Mouse (Mus musculus) left cerebral cortex, postnatal 36 days (tissue): ENCODE measurements around the gene AC109138.7. TPM values are rescaled to one million over a fixed set of nuclear protein-coding genes. Genes with fewer than 3 reads are reported as not detected.
A peak's percentile ranks its signal among the peaks of the same experiment; 100 is the strongest.

Experiments used
- DNase-seq, 2 experiments: peaks; one replicate each; pipeline ENCODE4 v3.0.0; 2021 to 2022; ENCODE audit warnings: low spot score in 2 of 2, mixed read lengths in 1 of 2
- intact Hi-C: fragments of 180-260 bp; cut with DNase I; formaldehyde crosslinking; loops from one replicate; pipeline ENCODE4 v1.15.1; 2025
- total RNA-seq, 2 experiments: library from RNA; stranded (reverse); gene quantifications; 2 replicates each; pipeline ENCODE4 v1.2.3; 2021

Gene AC109138.7
- not detected for total RNA-seq

DNA sequence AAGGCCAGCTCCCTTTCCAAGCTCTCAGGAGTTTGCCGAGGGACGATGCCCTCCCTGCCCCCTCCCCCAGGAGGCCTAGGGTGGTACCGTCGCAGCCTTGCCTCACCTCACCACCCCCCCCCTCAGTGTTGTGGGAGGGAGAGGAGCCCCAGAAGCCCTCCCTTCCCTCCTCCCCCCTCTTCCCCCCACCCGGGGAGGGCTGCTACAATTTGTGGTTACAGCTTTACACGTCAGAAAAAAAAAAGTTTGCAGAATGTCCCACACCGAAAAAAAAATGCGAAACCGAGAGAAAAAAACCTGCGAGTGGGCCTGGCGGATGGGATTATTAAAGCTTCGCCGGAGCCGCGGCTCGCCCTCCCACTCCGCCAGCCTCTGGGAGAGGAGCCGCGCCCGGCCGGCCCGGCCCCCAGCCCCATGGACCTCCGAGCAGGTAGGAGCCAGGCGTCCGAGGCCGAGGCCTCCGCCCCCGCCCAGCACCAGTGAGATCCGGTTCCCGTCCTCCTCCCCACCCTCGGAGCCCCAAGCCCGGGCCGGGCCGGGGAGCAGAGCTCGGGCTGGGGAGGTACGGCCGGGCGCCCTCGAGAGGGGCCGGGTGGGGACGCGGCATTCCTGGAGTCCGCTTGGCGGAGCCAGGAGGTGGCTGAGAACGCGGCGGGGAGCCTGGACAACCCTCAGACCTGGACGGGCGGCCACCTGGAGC is at the start of gene AC109138.7, which contains the start of gene Clcf1:
TSS of gene AC109138.7 (plus strand) at position 287 of the 700 bp plus-strand sequence.
TSS of gene Clcf1 (plus strand) at position 168 of the 700 bp plus-strand sequence.
- intact Hi-C loops = no loop called here
- DNase-seq = no peak

DNA sequence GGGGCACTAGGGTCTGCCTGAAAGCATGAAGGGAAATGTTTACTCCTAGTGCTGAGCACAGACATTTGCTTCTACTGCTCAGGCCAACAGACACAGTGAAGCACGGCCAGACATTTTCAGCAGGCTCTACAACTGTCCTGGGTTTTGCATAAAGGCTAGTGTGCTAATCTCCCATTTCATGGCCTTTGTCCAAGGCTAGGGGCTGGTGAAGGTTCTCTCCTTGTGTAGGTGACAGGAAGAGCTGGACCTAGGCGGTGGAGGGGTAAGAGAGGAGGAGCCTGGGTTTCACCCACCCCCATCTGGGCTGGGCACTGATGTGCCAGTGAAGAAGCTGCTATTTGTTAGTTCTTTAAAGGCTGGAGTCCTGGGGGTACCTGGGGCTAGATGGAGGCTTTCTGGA is 49.4 kb upstream of the AC109138.7 start:
- intact Hi-C loops = loop anchor here (5.0 kb wide), 1 partner anchor 38 kb away; the partner anchor contains the start of gene Rad9a
- no peak for DNase-seq

DNA sequence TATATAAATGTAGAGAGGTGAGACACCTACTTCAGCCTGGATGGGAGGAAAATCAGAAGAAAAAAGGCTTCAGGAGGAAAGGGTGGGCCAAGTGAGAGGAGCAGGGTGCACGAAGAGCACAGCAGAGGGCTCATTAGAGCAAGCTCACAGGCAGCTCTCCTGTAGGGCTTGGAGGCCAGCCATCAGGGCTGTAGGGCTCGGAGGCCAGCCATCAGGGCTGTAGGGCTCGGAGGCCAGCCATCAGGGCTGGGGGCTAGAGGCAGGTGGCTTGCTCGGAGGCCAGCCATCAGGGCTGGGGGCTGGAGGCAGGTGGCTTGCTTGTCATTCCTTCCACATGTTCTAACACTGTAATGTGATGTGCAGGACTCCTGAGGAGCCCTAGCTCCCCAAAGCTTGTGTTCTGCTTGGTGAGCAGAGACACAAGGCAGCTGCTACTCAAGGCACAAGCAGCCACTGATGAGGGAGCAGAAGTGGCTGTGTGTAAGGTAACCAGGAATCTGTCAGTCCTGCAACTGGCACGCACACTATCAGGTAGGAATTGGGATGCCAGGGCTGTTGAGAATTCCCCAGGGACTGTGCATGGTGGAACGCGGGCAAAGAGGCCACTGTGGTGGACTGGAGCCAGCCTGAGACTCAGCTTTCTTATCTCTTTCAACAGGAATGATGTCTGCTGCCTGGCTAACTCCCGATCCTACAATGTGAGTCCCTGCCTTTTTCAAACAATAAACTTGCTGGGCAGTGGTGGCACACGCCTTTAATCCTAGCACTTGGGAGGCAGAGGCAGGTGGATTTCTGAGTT is 47.3 kb upstream of the AC109138.7 start:
- intact Hi-C loops = loop anchor here (5.0 kb wide), 1 partner anchor 35 kb away; the partner anchor contains the start of gene Rad9a
- no peak for DNase-seq

DNA sequence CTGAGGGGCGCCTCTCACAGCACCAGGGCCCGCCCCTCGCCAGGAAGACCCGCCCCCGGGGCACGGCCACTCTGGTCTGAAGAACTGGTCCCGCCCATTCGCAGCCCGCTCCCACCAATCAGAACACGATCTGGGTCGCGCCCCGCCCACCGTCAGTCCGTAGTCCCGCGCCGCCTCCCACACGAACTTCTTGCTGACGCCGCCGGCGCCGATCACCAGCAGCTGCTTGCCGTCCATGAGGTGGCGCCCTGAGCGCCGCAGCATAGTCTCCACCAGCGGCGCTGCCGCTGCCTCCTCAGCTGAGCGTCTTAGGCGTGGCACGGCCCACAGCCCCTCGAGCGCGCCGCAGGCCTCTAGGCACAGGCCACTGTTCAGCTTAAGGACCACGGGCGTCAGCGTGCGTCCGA is 44.8 kb upstream of the AC109138.7 start:
- peak; percentile 100 for DNase-seq
- intact Hi-C loops = loop anchor here (1.0 to 5.0 kb wide), 2 partner anchors 33 to 62 kb away; partner anchors contain the start of genes Pold4 and Rad9a

DNA sequence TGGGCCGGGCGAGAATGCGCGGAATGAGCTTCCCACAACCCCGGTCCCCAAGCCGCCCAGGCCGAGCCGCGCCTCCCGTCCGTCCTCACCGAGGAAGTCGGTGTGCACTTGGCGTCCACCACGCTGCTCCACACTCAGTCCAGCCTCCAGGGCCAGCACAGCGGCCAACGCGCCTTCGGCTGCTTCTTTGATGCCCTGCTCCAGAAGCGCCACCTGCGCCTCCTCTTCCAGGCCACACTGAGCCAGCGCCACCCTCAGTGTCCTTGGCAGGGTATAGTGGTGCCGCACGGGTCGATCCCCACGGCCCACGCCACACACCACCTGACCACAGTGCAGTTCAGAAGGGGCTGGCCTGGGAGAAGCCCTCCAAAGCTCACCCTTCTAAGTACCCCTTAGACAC is 44.3 kb upstream of the AC109138.7 start:
- no peak for DNase-seq
- intact Hi-C loops = loop anchor here (1.0 to 5.0 kb wide), 3 partner anchors 17 to 61 kb away; partner anchors contain the start of genes Pold4 and Rad9a

DNA sequence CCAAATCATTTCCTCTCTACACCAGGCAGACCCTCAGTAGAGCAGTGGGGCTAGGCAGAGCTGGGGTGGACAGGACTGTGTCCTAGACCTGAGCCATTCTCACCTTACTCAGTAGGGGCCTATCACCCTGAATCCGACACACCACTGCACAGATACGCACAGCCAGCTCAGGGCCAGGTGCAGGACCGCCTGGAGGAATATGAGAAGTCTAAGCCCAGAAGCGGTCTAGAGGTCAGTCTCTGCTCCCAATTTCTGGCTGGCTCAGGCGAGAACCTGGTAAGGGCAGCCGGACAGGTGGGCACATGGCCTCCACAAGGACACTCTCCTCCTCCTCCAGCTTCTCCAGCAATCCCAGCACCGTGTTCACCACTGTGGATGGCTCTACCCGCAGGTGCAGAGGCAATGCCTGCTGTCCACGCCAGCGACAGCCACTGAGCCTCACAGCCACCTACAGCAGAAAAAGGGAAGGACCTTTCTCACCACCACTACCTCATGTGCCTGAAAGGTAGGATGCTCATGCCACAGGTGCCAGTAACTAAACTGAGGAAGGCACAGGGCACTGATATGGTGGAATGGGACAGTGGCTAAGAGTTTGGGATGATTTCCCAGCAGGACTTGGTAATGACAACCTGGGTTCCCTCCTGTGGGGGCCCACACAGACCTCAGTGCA is 43.3 kb upstream of the AC109138.7 start:
- intact Hi-C loops = loop anchor here (2.0 kb wide), 1 partner anchor 16 kb away; no protein-coding TSS in a partner anchor

DNA sequence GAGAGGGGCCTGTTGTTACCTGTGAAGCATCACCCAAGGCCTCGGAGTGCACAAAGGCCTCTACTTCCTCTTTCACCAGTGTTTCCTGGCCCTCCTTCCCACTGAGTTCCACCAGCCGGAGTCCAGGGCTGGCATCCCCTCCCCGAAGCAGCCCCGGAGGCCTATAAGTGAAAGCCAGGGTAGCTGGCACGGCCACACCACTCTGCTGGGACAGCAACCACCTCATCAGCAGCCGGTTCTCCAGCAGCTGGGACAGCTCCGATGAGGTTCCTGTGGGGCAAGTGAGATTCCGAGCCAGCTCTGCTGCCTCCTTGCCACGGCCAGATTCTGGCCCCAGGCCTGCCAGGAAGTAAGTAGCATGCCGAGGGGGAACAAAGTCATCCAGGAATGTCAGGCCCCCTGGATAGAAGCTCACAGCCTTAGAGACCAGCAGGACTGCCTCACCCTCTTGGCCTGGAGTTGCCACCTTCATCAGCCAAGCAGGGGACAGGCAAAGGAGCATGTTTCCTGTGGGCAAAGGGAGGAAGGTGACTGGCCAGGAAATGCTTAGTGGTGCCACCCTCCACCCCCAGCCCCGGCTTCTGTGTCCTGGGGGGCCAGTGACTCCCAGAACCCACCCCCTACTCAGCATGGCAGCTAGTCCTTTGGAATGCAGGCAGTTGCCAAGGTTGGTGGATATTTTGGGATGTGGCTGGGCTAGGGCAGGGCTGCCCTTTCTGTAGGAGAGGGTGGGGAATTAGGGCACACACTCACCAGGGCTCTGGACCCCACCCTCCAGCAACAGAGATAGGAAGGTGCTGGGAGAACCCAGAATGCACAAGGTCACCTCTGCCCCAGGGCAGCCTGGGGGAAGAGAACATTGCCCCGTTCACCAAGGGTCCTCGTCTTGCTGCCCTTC is 42.5 kb upstream of the AC109138.7 start:
- intact Hi-C loops = loop anchor here (2.0 kb wide), 1 partner anchor 15 kb away; no protein-coding TSS in a partner anchor
- DNase-seq = no peak

More for the DNA sequence above, 43.3 kb upstream of the AC109138.7 start:
- DNase-seq = no peak

DNA sequence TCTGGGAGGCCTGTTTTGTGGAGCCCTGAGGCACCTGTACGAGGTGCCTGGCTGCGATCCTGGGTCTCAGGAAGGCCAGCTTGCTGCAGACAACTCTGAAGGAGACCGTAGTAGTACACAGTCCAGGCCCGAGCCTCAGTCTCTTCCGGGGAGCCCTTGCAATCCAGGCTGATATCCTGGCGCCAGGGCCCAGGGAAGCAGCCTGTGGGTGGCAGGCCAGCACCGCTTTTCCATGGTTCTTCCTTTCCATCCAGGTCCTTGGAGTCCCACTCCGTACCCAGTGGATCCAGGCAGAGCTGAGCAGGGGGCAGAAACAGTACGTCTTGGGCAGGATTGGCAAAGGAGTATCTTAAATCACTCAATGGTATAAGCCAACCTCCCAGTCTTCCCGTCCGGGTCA is 41.2 kb upstream of the AC109138.7 start:
- intact Hi-C loops = no loop called here
- no peak for DNase-seq

DNA sequence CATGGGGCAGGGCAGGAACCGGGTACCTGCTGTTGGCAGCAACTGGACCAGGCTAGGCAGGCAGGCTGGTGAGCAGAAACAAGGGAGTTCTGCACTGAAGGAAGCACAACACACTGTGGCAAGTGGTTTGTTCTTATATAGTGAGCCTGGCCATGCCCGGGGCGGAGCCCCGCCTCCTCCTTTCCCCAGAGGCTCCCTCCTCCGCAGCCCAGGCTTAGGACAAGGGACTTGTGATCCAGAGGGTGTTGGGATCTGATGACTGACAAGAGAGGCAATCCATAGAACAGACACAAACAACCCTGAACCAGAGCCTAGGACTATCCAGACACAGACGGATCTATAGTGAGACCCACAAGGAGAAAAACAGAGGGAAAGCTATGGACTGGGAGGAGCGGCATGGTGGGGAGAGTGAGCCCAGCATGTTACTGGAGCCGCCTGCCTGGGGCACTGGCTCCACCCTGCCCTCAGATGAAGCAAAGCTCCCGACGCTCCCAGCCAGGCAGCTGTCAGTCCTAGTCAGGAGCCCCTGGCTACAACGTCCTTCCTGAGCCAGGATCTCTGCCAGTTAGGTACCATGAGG is 38.7 kb upstream of the AC109138.7 start, which contains the start of gene Carns1:
TSS of gene Carns1 (minus strand) at position 112 of the 580 bp plus-strand sequence.
- intact Hi-C loops = no loop called here
- no peak for DNase-seq

DNA sequence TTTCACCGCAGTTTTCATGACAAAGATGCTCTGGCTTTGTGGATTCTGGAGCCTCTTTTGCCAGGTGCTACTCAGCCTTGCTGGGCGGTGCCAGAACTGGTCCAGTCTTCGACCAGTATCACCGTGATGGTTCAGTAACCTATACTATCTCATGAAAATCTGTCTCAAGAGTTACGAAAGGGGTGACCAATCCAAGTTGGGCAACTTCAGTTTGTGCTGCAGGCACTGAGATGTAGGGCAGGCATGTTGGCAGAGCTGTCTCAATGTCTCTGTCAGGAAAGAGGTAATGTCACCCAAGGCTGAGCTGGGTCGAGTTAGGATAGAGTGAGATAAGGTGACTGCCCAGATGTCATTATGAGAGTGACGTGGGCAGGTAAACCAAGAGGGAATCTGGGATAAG is 33.7 kb upstream of the AC109138.7 start:
- intact Hi-C loops = no loop called here
- DNase-seq = no peak

DNA sequence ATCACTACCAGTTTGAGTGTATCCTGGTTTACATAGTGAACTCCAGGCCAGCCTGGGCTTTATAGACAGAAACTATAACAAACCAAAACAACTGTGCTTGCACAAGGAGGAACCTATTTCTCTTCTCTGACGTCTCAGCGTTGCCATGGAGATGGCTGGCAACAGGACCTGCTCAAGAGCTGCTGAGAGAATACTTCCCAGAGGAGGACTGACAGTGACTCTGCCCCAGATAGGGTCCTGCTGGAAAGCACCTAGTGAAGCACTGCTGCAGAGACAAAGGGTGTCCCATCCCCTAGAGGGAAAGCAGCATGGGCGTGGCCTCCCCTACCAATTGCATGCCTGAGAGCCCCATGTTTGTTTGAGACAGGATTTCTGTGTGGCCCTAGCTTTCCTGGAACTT is 32.3 kb upstream of the AC109138.7 start:
- intact Hi-C loops = no loop called here
- peak; percentile 69 for DNase-seq

DNA sequence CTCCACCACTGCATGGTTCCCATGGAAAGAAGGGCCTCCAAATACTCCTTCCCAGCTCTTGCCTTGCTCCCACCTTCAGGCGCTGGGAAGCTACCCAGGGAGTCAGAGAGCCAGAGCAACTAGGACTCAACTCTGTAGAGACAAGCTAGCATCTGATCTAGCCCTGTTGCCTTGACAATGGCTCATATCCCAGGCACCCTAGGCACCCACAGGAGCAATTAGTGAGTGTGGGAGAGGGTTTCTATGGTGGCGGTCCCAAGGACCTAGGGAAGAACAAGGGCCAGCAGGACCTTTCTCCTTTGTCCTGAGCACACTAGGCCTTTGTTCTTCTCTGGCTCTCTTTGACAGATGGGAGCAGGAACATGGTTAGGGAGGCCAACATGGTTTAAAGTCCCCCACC is 30.5 kb upstream of the AC109138.7 start:
- DNase-seq = no peak
- intact Hi-C loops = no loop called here

DNA sequence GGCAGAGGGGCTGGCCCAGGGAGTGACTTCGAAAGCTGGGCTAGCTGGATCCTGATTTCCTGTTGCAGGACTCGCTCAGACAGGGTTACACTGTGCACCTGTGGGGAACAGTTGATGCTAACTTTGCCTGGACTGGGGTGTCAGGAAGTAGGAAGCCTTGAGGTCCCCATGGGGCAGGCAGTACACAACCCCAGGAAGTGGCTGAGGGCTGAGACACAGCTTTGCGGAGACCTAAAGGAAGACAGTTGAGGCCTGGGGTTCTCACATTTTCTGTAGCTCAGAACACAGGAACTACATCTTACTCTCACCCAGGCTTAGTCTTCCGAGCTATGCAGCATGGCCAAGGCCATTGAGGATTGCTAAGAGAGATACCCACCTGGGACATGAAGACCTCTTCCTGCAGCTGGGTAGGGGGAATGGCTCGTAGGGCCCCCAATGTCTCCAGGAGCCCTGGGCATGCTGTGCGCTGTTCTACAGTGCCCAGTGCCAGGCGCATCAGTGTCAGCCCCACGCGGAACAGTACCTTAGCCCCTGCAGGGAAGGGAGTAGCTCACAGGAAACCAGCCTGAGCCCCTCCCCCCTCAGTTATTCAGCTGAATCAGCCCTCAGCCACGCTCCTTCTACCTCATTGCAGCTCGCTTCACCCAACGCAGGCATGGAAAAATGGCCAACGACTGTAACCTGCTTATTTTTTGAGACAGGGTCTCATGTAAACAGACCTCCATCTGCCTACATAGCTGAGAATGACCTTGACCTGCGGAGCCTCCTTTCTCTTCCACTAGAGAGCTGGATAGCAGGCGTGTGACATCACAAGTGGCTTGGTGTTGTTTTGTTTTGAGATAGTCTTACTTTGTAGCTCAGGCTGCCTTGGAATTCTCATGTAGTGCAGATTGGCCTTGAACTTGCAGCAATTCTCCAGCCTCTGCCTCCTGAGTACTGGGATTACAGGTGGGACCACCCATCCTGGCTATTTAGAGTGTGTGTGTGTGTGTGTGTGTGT is 28.9 kb upstream of the AC109138.7 start:
- no peak for DNase-seq
- intact Hi-C loops = no loop called here

DNA sequence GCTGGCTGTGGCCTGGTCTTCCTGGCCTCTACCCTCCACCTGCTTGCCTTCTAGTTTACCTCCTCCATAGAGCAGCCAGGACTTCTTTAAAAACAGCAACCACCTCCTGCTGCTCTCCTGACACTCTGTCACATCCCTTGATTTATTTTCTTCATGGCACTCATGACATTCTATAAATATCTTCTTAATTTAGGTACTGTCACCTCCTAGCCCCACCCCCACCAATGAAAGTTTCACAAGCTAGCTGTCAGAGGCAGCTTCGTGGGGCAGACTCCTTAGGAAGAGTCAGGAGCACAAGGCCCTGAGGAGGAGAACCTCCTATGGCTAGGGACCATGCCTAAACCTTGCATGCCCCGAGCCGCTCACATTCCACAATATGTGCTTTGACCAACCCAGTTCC is 26.9 kb upstream of the AC109138.7 start:
- intact Hi-C loops = loop anchor here (2.0 kb wide), 1 partner anchor 17 kb away; no protein-coding TSS in a partner anchor

DNA sequence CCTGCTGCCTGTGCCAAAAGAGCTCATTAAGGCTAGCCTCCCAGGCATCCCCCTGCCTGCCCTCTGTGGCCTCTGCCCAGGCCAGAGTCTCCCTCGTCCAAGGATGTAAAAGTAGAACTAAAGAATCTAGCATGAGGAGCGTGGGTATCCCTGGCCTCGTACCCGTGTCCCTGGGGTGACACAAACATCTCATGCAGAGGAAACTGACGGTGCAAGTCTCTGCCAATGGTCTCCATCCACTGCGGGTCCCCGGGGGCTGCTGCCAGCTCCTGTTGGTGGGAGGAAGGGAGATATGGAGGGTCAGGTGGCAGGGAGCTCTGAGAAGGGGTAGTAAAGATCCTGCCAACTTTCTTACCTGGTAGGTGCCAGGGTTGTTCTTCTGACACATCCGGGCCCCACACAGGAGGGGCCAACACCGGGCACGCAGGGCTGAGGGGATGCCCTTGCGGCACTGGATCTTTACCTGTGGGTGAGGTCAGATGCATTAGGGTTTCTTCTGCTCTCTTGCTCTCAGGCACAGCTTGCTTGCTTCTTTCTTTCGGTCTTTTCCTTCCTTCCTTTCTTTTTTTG is 25.0 kb upstream of the AC109138.7 start:
- DNase-seq = no peak
- intact Hi-C loops = no loop called here

More for the DNA sequence above, 26.9 kb upstream of the AC109138.7 start:
- DNase-seq = no peak

DNA sequence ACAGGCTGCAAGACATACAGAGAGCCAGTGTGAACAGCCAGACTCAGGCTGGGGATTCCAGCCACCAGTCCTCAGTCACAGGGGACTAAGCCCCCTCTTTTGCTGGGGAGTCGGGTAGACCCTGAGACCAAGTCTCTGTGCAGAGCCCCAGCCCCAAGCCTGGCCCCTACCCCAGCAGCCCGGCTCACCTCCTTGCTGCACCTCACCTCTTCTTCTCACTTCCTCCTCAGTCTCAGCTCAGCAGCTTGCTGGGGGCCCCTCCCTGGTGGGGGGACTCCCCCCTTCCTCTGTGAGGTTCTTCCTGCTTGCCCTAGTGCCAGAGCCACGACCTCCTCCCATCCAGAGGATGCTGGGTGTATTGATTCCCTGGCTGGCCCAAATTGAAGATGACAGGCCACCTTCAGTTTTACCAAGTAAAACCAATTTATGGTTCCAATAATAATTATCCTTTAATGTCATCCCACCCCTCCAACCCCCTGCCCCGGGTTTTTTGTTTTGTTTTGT is 23.3 kb upstream of the AC109138.7 start, which contains the start of gene Tbc1d10c:
TSS of gene Tbc1d10c (minus strand) at position 454 of the 504 bp plus-strand sequence.
- intact Hi-C loops = loop anchor here (5.0 kb wide), 1 partner anchor 64 kb away; the partner anchor contains the start of gene Aip

More for the DNA sequence above, 23.3 kb upstream of the AC109138.7 start, which contains the start of gene Tbc1d10c:
- no peak for DNase-seq
